10 mouse cellular contexts compared by ENCODE assay signal in the genomic region with DNA sequence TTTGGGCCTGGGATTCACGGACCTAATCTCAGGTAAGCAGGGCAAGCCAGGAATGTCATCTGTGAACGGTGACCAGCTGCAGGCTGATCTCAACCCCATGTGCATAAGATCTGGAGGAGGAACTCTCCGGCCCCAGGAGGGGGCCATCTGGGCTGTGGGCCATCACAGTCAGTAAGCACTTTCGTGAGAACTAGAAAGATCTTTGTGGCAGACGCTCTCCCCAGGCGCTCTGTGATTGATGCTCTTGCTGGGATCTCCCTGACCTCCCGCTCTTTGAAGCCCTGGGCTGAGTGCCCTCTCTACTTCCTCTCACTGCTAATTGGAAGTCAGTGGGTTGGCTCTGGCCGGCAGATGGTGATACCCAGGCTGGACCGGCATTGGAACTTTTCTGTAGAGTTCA.
DNase-seq lines count a peak whose midpoint lies in the region; ATAC-seq and TF ChIP-seq lines count a peak whose summit lies in the region.
"Had no signal": no experiment of that assay in that cellular context is flagged by ENCODE, and none has a peak within 500 bp of the region (broad histone marks: within the 10 kb centered on the region; RNA-seq: fewer than 3 reads in every experiment).

No protein-coding gene starts in this region.

- no peak overlapping the region for H3K4me3 ChIP-seq in heart, adult 2 months
- no peak overlapping the region for H3K4me3 ChIP-seq in midbrain, embryonic 13.5 days (replicated peaks)
- H3K4me3 ChIP-seq: forebrain, embryonic 15.5 days had no signal

- no peak overlapping the region for H3K4me2 ChIP-seq in midbrain, embryonic 13.5 days (replicated peaks)
- H3K4me2 ChIP-seq: forebrain, embryonic 15.5 days had no signal

- DNase-seq in heart, postnatal 10 days = peak; percentile 14 to 19
- no peak for DNase-seq in heart, adult 2 months
- peak; percentile 80 for DNase-seq in adrenal gland, postnatal 14 days
- peak; percentile 30 for DNase-seq in hindlimb bud, embryonic 11.5 days (ENCODE audit: extremely low spot score, low read depth, low spot score)
- DNase-seq in lung, postnatal 14 days = peak; percentile 27
- no peak for DNase-seq in c-Kit-positive CD71-positive TER-119-positive erythroid progenitor cells, embryonic 14.5 days (ENCODE audit: low spot score)
- DNase-seq in urinary bladder, adult 18-20 months (ENCODE audit: low spot score in 2 of 2) = no peak

- intact Hi-C loops in heart, postnatal 10 days (cut with DNase I) = no loop called here
- intact Hi-C loops in heart, adult 2 months (cut with DNase I) = no loop called here

- ATAC-seq in midbrain, embryonic 13.5 days = no peak
- ATAC-seq: forebrain, embryonic 15.5 days had no signal

- TF ChIP-seq POLR2A in heart, adult 2 months (IDR thresholded peaks at IDR 0.05; ENCODE audit: insufficient read depth, low read depth, low read length) = no peak

- no peak overlapping the region for H3K9ac ChIP-seq in heart, adult 2 months (ENCODE audit: low read depth, low read length)
- no peak overlapping the region for H3K9ac ChIP-seq in midbrain, embryonic 13.5 days (replicated peaks)
- H3K9ac ChIP-seq: forebrain, embryonic 15.5 days had no signal

- no peaks in the 10 kb centered on the region for H3K79me2 ChIP-seq in heart, adult 2 months (replicated peaks; ENCODE audit: control insufficient read depth, insufficient read depth, low read length)

- no peak for TF ChIP-seq CTCF in heart, adult 2 months (IDR thresholded peaks at IDR 0.05)

- no peak for TF ChIP-seq EP300 in heart, adult 2 months (IDR thresholded peaks at IDR 0.05; ENCODE audit: insufficient read depth, low read depth, low read length)

- no peaks in the 10 kb centered on the region; the same call in 1 of the 2 replicates for H3K36me3 ChIP-seq in heart, adult 2 months (ENCODE audit: control insufficient read depth, insufficient read depth, low read length)
- H3K36me3 ChIP-seq in midbrain, embryonic 13.5 days = no peaks in the 10 kb centered on the region
- H3K36me3 ChIP-seq: forebrain, embryonic 15.5 days had no signal

- no peaks in the 10 kb centered on the region for H3K9me3 ChIP-seq in midbrain, embryonic 13.5 days
- H3K9me3 ChIP-seq: forebrain, embryonic 15.5 days had no signal

- H3K27ac ChIP-seq in heart, adult 2 months = no peak overlapping the region
- no peak overlapping the region for H3K27ac ChIP-seq in midbrain, embryonic 13.5 days
- H3K27ac ChIP-seq: forebrain, embryonic 15.5 days had no signal

- no peaks in the 10 kb centered on the region for H3K27me3 ChIP-seq in heart, adult 2 months (ENCODE audit: control insufficient read depth, insufficient read depth, low read length)
- no peaks in the 10 kb centered on the region for H3K27me3 ChIP-seq in midbrain, embryonic 13.5 days
- H3K27me3 ChIP-seq: CH12.LX; forebrain, embryonic 15.5 days had no signal

- WGBS in heart, adult 2 months = 58% methylated on average over 9 of the region's 9 CpGs
- 66% methylated on average over 9 of the region's 9 CpGs for WGBS in midbrain, embryonic 13.5 days

- H3K4me1 ChIP-seq in heart, adult 2 months (ENCODE audit: control insufficient read depth, insufficient read depth, low read length) = peaks cover 2% of the 10 kb centered on the region
- H3K4me1 ChIP-seq in midbrain, embryonic 13.5 days (replicated peaks) = 0 out of 2 replicates have a peak, but pooled peaks cover 2% of the 10 kb centered on the region
- H3K4me1 ChIP-seq: forebrain, embryonic 15.5 days had no signal

Comparison
In these comparisons a context has a peak if more than half of its experiments do, and no peak if none do; other contexts are left out.
1. DNase-seq: peak in heart, postnatal 10 days (2 of 2), adrenal gland, postnatal 14 days (single experiment), hindlimb bud, embryonic 11.5 days (single experiment) and lung, postnatal 14 days (single experiment); none in heart, adult 2 months (0 of 2), c-Kit-positive CD71-positive TER-119-positive erythroid progenitor cells, embryonic 14.5 days (single experiment) and urinary bladder, adult 18-20 months (0 of 2).